Mouse (Mus musculus) midbrain, embryonic 14.5 days (tissue): ENCODE measurements at regions not wholly inside any gene's neighbourhood (a gene's known extent, or its start where the extent isn't known, plus 50 kb on each side); places are given as distances from the start of the nearest gene placed in this dataset.

Experiments
- ATAC-seq: fragments of 200-750 bp; cut with Nextera tagmentation; 2 replicates; pipeline ENCODE4 v1.8.0; 2017; ENCODE audit warnings: moderate number of reproducible peaks, moderate library complexity; ENCODE audit not compliant: low FRiP score, low TSS enrichment
- DNase-seq: peaks from one replicate; pipeline ENCODE4 v3.0.0-alpha.2; 2015
- H3K27ac ChIP-seq: fragments of 300-500 bp; sonication (generic); replicated peaks from 2 replicates; pipeline ENCODE4 v1.5.1; 2014; ENCODE audit warnings: mild to moderate bottlenecking, low read depth, low read length, moderate library complexity
- H3K27me3 ChIP-seq: fragments of 300-500 bp; sonication (generic); 2 replicates; pipeline ENCODE4 v1.6.1; 2014; ENCODE audit warnings: low read length, control low read depth, mixed read lengths; ENCODE audit not compliant: control insufficient read depth, insufficient read depth
- H3K36me3 ChIP-seq: fragments of 300-500 bp; sonication (generic); 2 replicates; pipeline ENCODE4 v1.6.1; 2014; ENCODE audit warnings: low read length, control low read depth; ENCODE audit not compliant: control insufficient read depth, insufficient read depth
- H3K4me1 ChIP-seq: fragments of 300-500 bp; sonication (generic); 2 replicates; pipeline ENCODE4 v1.6.1; 2014; ENCODE audit warnings: mild to moderate bottlenecking, antibody characterized with exemption, low read length, control low read depth; ENCODE audit not compliant: control insufficient read depth, insufficient read depth
- H3K4me2 ChIP-seq: fragments of 300-500 bp; sonication (generic); 2 replicates; pipeline ENCODE4 v1.6.1; 2014; ENCODE audit warnings: mild to moderate bottlenecking, low read length, moderate library complexity
- H3K4me3 ChIP-seq: fragments of 300-500 bp; sonication (generic); replicated peaks from 2 replicates; pipeline ENCODE4 v1.5.1; 2014; ENCODE audit warnings: low read depth, low read length
- H3K9ac ChIP-seq: fragments of 300-500 bp; sonication (generic); replicated peaks from 2 replicates; pipeline ENCODE4 v1.6.1; 2014; ENCODE audit warnings: mild to moderate bottlenecking, low read length, moderate library complexity
- H3K9me3 ChIP-seq: fragments of 300-500 bp; sonication (generic); 2 replicates; pipeline ENCODE4 v1.6.1; 2016; ENCODE audit warnings: low read length, control low read depth, mixed read lengths; ENCODE audit not compliant: control insufficient read depth
- WGBS: fragments of 180-500 bp; shearing (Covaris S2); extraction: QIAGEN DNeasy Blood & Tissue Kit; methylation state at CpG from one replicate; pipeline ENCODE4 v1.1.7; 2014; 5-methylcytosine and 5-hydroxymethylcytosine counted together

- 90% methylated on average over 5 of the region's 5 CpGs for WGBS
- H3K27me3 ChIP-seq: no peaks in the 10 kb centered on the region
- H3K27ac ChIP-seq: no peak overlapping the region
- no peak overlapping the region for H3K4me2 ChIP-seq
- H3K36me3 ChIP-seq: no peaks in the 10 kb centered on the region
- no peak overlapping the region for H3K9ac ChIP-seq
- no peak overlapping the region for H3K4me3 ChIP-seq
- no peaks in the 10 kb centered on the region for H3K9me3 ChIP-seq
- no peak for DNase-seq
- no peak for ATAC-seq
- no peaks in the 10 kb centered on the region for H3K4me1 ChIP-seq
Observed at GRCm38 (mm10) chr12:25245661-25246060, 148.7 kb upstream of the Id2 start.

- ATAC-seq: no peak
- H3K9me3 ChIP-seq: no peaks in the 10 kb centered on the region
- no peak overlapping the region for H3K4me3 ChIP-seq
- no peaks in the 10 kb centered on the region for H3K27me3 ChIP-seq
- H3K4me2 ChIP-seq: no peak overlapping the region
- H3K9ac ChIP-seq: no peak overlapping the region
- H3K27ac ChIP-seq: no peak overlapping the region
- DNase-seq: no peak
- H3K4me1 ChIP-seq: no peaks in the 10 kb centered on the region
- H3K36me3 ChIP-seq: no peaks in the 10 kb centered on the region
- 95% methylated on average over 5 of the region's 5 CpGs for WGBS
Observed at GRCm38 (mm10) chr12:25245251-25245650, 148.3 kb upstream of the Id2 start.

GRCm38 (mm10) chr12:25244666-25245065, 147.7 kb upstream of the Id2 start:
- no peaks in the 10 kb centered on the region for H3K9me3 ChIP-seq
- H3K4me2 ChIP-seq: no peak overlapping the region
- H3K36me3 ChIP-seq: no peaks in the 10 kb centered on the region
- no peaks in the 10 kb centered on the region; the same call in 1 of the 2 replicates for H3K4me1 ChIP-seq
- ATAC-seq (peak; percentile 66), DNase-seq (peak; percentile 60)
- WGBS: 33% methylated on average over 1 of the region's 1 CpGs
- H3K4me3 ChIP-seq: no peak overlapping the region
- no peaks in the 10 kb centered on the region for H3K27me3 ChIP-seq
- no peak overlapping the region for H3K27ac ChIP-seq
- no peak overlapping the region for H3K9ac ChIP-seq

GRCm38 (mm10) chr12:25243901-25244300, 147.0 kb upstream of the Id2 start:
- DNase-seq: peak; percentile 13
- Histone ChIP-seq H3K4me3 (no peak overlapping the region), H3K9me3 (no peaks in the 10 kb centered on the region), H3K27ac (no peak overlapping the region), H3K36me3 (no peaks in the 10 kb centered on the region), H3K9ac (no peak overlapping the region), H3K4me1 (no peaks in the 10 kb centered on the region; the same call in 1 of the 2 replicates), H3K27me3 (no peaks in the 10 kb centered on the region), H3K4me2 (no peak overlapping the region)
- ATAC-seq: no peak
- 69% methylated on average over 1 of the region's 1 CpGs for WGBS

GRCm38 (mm10) chr12:25242369-25242768, 145.4 kb upstream of the Id2 start:
- H3K4me2 ChIP-seq: no peak overlapping the region
- no peaks in the 10 kb centered on the region; the same call in 1 of the 2 replicates for H3K4me1 ChIP-seq
- ATAC-seq (no peak), DNase-seq (no peak)
- no peaks in the 10 kb centered on the region for H3K36me3 ChIP-seq
- H3K27me3 ChIP-seq: no peaks in the 10 kb centered on the region
- H3K9me3 ChIP-seq: no peaks in the 10 kb centered on the region
- no peak overlapping the region for H3K4me3 ChIP-seq
- whole genome bisulfite sequencing: 83% methylated on average over 3 of the region's 3 CpGs
- no peak overlapping the region for H3K9ac ChIP-seq
- no peak overlapping the region for H3K27ac ChIP-seq

GRCm38 (mm10) chr12:25241675-25242074, 144.7 kb upstream of the Id2 start:
- no peak for ATAC-seq
- H3K36me3 ChIP-seq: no peaks in the 10 kb centered on the region
- H3K9me3 ChIP-seq: no peaks in the 10 kb centered on the region
- H3K9ac ChIP-seq: no peak overlapping the region
- H3K4me3 ChIP-seq: no peak overlapping the region
- no peaks in the 10 kb centered on the region; the same call in 1 of the 2 replicates for H3K4me1 ChIP-seq
- no peak for DNase-seq
- H3K27me3 ChIP-seq: no peaks in the 10 kb centered on the region
- no peak overlapping the region for H3K27ac ChIP-seq
- H3K4me2 ChIP-seq: no peak overlapping the region
- 91% methylated on average over 3 of the region's 3 CpGs for WGBS

GRCm38 (mm10) chr12:25240796-25241195, 143.9 kb upstream of the Id2 start:
- no peak overlapping the region for H3K9ac ChIP-seq
- H3K4me1 ChIP-seq: no peaks in the 10 kb centered on the region; the same call in 1 of the 2 replicates
- H3K27ac ChIP-seq: no peak overlapping the region
- H3K4me3 ChIP-seq: no peak overlapping the region
- 81% methylated on average over 3 of the region's 3 CpGs for WGBS
- no peaks in the 10 kb centered on the region for H3K27me3 ChIP-seq
- no peak for DNase-seq
- ATAC-seq: no peak
- H3K4me2 ChIP-seq: no peak overlapping the region
- no peaks in the 10 kb centered on the region for H3K36me3 ChIP-seq
- no peaks in the 10 kb centered on the region for H3K9me3 ChIP-seq

- Histone ChIP-seq H3K27me3 (no peaks in the 10 kb centered on the region), H3K27ac (no peak overlapping the region), H3K4me2 (no peak overlapping the region), H3K4me1 (no peaks in the 10 kb centered on the region; the same call in 1 of the 2 replicates), H3K4me3 (no peak overlapping the region), H3K9me3 (no peaks in the 10 kb centered on the region), H3K36me3 (no peaks in the 10 kb centered on the region), H3K9ac (no peak overlapping the region)
- DNase-seq: no peak
- WGBS: 60% methylated on average over 12 of the region's 12 CpGs
- ATAC-seq: no peak
Observed at GRCm38 (mm10) chr12:25240142-25240541, 143.2 kb upstream of the Id2 start.

GRCm38 (mm10) chr12:25235071-25235470, 138.1 kb upstream of the Id2 start:
- WGBS: 84% methylated on average over 8 of the region's 8 CpGs
- no peak for ATAC-seq
- H3K27ac ChIP-seq: no peak overlapping the region
- H3K27me3 ChIP-seq: no peaks in the 10 kb centered on the region
- no peak overlapping the region for H3K4me2 ChIP-seq
- DNase-seq: no peak
- H3K4me3 ChIP-seq: no peak overlapping the region
- H3K4me1 ChIP-seq: no peaks in the 10 kb centered on the region; the same call in 1 of the 2 replicates
- H3K36me3 ChIP-seq: no peaks in the 10 kb centered on the region
- no peaks in the 10 kb centered on the region for H3K9me3 ChIP-seq
- H3K9ac ChIP-seq: no peak overlapping the region
